Mouse (Mus musculus) adrenal gland, adult (tissue): ENCODE data around the gene Krt19.

Source experiments
- DNase-seq, 2 experiments: peaks; one replicate each; pipeline ENCODE4 v3.0.0; 2022 to 2023; ENCODE audit warnings: low spot score in 1 of 2; ENCODE audit not compliant: inconsistent age in 2 of 2

The Krt19 gene

DNA sequence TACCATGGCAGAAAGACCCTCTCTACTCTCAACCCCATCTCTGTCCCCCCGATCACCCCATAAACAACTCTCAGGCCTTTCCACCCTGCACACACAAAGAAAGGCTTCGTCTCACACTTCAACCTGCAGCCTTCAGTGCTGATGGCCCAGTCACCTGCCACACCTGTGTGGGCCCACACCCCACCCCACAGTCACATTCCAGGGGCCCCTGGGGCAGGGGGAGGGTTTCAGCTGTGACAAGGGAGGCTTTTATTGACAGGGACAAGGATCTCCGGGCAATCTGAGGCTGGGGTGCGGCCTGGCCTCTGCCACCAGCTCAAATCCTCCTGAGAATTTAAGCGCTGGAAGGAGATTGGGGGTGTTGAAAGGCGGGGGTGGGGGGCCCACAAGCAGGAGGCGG is 9.7 kb downstream of the Krt19 start:
- DNase-seq: no peak

DNA sequence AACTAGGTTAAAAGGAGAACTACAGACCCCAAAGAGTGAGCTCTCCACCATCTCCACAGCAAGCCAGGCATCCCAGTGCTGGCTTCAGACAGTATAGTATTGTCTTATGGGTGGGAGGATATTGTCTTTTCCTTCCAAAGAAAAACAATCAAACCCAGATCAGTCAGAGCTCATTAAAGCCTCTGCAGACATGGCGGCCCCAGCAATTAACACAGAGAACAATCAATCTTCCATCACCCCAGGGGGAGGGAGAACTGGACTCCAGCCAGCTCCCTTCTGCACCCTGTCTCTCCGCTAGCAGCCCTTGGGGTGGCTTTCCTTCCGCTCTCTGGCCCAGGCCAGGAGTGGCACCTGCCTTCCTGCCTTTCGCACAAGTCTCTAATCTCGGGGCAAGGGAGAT is 10.8 kb downstream of the Krt19 start:
- no peak for DNase-seq

DNA sequence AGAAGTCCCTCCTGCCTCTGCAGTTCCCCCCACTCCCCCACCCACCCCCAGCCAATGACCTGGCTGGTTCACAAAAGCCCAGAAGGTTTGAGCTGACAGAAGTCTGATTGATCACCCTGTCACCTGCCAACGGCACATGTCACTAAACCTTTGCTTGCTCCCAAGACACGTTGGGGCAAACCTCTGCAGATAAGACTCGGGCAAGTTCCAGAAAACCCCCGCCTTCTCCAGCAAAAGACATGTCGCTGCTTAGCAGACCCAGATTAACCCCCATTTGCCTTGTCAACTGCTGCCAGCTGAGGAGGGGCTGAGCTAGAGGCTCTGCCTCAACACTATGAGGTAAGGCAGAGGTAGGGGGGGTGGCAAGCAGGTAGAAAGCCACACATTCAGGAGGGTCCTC is 11.9 kb downstream of the Krt19 start:
- no peak for DNase-seq

DNA sequence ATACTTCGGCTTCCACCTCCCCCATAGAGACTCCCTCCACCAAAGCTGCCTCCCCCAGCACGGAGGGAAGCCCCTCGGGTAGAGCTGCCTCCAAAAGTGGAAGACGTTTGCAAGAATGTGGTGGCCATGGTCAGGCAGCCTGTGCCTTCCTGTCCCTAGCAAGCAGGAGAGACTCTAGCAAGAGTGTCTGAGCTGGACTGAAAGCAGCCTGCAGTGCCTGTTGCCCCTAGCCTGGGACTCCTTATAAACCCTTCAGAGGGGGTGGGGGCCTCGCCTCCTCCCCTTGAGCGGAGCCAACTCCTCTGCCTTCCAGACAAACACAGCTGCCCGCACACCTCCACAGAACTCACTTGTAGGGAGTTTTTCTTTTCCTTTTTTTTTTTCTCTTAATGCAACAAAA is 12.7 kb downstream of the Krt19 start, which contains the start of gene Krt15:
Gene Krt15, minus strand, starts transcription at position 198 of the 400 bp plus-strand sequence.
- DNase-seq: no peak

DNA sequence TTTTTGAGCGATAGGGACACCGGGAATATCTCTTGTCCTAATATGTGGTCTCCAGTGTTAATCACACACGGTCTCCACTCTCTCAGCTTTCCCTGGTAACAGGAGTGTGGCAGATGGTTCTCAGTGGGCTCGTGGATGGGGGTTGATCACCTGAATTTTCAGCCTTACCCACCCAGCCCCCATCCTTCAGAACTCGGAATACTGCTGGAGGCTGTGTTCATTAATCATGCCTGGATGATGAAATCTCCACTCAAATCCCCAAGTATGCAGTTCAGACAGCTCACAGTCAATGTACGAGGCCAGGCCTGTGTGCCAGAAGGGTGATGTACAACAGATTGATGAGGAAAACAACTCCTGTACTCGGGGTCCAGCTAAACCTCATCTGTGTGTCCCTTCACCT is 23.6 kb downstream of the Krt19 start:
- peak in 1 of 2 experiments; percentile 39 for DNase-seq

DNA sequence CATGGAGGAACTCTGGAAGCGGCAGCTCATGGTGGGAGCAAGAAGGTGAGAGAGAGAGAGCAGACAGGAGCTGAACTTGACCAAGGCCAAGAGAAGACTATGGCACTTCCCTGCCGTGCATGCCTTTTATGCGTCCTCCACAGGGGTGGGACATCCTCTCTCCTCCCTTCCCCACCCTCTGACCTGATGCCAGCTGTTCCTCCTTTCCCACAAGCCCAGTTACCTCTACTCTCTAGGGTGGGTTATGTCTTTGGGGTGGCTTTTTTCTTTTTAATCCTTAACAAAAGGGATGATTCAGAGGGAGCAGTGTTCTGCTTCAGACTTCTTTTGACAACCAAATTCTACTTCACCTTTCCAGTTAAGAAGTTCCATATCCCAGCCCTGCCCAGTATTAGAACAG is 27.0 kb downstream of the Krt19 start, which contains the start of gene Krt13:
Gene Krt13, minus strand, starts transcription at position 101 of the 400 bp plus-strand sequence.
- no peak for DNase-seq

DNA sequence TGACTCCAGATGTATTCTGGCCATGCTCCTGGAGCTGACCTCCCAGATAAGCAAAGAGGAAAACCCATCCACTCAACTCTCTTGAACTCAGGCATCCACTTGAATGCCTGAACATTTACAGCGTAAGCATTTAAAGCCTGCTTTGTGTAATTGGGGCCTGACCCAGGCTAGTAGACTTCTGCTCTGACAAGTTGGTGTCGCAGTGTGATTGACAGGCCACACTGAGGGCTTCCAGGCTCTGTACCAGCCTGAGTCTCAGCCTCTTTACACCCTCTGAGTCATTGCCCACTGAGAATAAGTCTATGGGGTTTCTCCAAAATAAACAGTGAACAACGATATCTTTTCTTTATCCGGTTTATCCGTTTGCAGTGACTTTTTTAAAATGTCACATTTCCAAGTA is 28.1 kb downstream of the Krt19 start:
- DNase-seq: no peak

DNA sequence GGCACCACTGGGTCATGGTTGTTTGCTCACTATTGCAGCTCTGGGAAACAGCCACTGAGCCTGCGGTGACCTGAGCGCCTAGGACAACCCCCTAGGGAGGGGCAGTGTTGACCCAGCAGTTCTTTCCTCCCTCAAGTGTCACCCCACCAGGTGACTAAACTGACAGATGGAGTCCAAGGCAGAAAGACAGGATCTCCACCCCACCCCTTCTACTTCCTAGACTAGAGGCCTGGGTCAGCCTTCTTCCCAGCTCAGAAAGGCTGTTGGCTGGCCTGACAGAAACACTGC is 34.8 kb downstream of the Krt19 start:
- DNase-seq: peak; percentile 45 to 72

DNA sequence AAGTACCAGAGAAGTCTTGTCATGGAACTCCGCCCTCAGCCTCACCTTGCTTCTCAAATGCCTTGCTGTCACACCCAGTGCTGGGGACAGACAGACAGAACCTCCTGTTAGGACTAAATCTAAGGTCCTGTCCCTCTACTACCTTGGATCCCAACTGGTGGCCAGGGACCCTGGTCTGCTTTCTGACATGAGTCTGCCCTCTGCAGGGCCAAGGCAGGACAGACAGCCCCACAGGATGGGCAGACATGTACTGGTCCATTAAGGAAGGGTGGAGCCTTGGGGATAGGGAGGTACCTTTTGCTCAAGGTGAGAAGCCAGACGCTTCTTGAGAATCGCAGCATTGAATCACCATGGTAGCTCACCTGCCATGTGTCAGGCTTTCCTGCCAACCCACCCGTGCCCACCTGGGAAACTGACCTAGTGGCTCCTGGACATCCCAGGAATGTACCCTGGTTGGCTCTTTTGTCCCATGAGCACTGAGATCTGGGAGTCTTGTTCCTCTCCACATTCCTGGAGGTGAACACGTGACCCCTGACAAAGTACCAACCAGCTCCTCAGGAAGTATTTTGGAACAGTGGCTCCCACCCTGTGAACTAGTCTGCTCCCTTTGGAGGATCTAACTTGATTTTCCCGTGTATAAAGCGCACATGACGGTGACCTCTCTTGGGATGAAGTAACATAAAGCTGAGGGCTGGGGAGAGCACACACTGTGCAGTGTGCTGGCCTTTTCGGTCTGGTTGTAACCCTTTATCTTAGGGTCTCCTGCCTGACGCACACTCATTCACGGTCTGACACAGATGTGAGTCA is 35.3 kb downstream of the Krt19 start:
- no peak for DNase-seq

DNA sequence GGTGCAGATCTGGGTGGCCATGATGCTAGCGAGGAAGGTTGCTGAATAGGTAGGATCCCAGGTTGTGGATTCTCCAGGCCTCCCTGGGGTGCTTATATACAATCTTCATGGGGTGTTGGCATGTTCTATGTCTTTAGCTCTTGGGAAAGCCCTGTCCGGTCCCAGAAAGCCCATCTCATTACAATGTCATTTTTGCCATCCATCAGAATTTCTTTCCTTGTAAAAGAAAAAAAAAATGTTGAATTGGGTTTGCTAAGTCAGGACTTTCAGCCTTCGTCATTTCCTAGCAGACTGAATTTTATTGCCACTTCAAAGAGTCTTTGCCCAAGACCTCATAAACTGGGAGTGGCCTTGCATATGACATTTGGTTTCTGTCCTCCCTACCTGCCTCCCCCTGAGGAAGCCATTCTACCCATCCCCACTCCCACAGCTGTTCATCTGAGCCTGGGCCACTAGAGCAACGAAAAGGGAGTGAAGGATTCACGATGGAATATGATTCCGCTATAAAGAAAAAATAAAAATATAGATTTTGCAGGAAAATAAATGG is 42.8 kb downstream of the Krt19 start, which contains the start of gene Krt36:
Gene Krt36, minus strand, starts transcription at position 51 of the 547 bp plus-strand sequence.
- DNase-seq: no peak

DNA sequence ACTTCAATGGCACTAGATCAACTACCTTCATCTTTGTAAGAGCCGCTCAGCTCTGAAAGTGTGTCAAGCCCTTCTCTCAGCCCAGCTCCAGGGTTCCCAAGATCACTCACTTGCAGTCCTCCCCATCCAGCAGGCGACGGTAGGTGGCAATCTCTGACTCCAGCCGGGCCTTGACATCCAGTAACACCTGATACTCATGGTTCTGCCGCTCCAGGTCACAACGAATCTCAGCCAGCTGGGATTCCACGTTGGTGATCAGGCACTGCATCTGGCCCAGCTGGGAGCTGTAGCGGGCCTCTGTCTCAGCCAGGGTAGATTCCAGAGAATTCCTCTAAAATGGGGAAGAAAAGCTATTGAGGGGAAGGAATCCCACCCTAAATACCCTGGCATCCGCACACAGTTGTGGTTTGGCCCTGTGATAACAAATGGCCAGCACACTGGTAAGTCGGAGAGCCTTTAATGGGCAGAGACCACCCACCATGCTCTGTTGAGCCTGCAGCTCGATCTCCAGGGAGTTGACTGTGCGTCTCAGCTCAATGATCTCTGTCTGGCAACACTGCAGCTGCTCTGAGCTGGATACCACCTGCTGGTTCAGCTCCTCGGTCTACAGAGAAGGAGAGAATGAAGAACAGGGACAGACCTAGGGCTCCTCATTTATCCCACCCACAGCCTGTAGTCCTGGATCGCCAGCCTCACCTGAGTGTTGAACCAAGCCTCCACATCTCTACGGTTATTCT is 45.6 kb downstream of the Krt19 start:
- DNase-seq: no peak

DNA sequence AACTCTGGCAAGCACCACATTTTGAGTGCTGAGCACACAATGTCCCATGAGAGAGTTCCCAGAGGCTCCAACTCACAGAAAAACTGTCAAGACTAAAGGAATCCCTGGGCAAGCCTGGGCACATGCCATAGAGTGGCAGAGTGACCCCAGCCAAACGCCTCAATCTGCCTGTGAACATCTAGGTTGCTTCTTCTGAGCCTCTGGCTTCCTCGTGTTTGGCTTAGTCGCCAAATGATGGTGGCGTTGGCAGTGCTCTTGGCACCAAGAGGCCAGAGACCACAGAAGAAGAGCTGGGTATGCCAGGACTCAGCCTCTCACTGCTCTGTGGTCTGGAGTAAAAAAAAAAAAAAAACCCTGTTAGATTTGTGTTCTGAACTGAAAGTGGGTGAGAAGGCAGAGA is 48.1 kb downstream of the Krt19 start:
- no peak for DNase-seq

DNA sequence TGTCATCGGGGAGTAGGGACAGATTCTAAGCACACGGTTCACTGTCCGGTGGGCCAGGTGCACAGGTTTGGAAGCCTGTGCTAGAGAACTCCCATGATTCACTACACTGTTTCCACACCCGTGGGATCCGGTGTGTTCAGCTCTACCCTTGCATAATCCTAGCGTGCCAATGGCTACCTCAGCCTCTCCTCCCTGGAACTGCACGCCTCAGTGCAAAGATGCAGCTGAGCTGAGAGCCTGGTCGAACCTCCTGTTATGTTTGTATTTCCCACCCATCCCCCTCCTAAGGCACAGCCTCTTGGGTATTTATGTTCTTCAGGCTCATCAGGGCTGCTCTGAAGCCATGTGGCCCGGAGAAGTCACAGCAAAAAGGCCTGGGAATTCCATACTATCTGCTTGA is 50.6 kb downstream of the Krt19 start:
- no peak for DNase-seq

DNA sequence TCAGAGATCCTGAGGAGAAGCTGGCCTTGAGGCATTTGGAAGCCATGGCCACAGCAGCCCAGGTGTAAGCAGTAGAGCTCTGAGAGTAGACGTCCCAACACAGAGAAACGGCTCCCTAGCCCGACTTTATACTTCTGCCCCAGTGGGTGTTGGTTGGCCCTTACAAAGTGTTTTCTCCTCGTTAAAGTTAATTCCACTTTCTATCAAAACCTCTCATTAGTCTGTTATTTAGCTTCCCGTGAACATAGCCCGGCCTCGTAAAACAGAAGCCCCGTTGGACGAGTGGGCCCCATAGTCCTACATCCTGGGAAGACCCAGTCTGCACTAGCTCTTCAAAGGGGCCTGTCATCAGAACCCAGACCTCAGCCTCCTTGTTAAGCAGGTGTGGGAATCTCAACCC is 52.3 kb downstream of the Krt19 start, which contains the start of gene Krt35:
Gene Krt35, minus strand, starts transcription at position 101 of the 400 bp plus-strand sequence.
- DNase-seq: no peak
